Mouse (Mus musculus) gastrocnemius, postnatal 10 days (tissue): ENCODE measurements at regions not wholly inside any gene's neighbourhood (a gene's known extent, or its start where the extent isn't known, plus 50 kb on each side); places are given as distances from the start of the nearest gene placed in this dataset.

ENCODE experiments used
- DNase-seq: peaks from one replicate; pipeline ENCODE4 v3.0.0; 2021; ENCODE audit warnings: mixed read lengths

DNA sequence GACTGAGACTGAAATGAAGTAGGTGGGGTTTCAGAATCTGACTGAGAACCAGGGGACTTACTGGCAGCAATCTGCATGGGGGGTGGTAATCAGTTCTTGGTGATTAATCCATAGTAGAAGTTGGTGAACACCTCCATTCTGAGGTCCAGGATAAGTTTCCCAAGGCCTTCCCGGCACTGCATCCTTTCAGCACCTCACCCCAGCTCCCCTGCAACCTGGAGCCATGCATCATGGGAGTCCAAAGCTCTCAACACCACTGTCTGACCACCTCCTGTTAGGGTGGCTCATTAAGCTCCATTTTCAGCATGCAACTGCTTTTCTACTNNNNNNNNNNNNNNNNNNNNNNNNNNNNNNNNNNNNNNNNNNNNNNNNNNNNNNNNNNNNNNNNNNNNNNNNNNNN lies 157.0 kb downstream of the Cyp26b1 start:
- DNase-seq: no peak

GRCm38 (mm10) chr6:84434532-84434931 lies 159.2 kb downstream of the Cyp26b1 start:
- DNase-seq: peak; percentile 34

- no peak for DNase-seq
Observed at GRCm38 (mm10) chr6:84431622-84431955, 162.1 kb downstream of the Cyp26b1 start.

GRCm38 (mm10) chr6:84430925-84431621 lies 162.6 kb downstream of the Cyp26b1 start:
- DNase-seq: no peak

DNA sequence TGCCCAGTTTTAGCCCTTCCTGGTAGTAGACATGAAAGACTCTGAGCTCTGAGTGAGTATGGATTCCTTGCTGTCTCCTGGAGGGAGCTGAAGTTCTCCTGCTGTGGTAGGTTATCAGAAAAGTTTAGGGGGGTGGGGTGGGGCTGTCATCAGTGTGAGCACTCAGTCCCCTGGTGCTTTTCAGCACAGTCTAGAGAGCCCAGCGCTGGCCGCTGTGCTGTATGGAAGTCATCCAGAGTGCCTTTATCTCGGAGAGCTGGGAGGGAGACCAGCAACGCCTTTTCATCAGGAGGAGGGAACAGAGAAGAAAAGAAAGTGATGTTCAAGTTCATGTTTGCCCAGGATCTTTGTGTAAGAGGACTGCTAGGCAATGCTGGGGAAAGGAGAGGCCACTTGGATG lies 163.6 kb downstream of the Cyp26b1 start:
- no peak for DNase-seq

- peak; percentile 37 for DNase-seq
Observed at GRCm38 (mm10) chr6:84429247-84429646, 164.5 kb downstream of the Cyp26b1 start.

DNA sequence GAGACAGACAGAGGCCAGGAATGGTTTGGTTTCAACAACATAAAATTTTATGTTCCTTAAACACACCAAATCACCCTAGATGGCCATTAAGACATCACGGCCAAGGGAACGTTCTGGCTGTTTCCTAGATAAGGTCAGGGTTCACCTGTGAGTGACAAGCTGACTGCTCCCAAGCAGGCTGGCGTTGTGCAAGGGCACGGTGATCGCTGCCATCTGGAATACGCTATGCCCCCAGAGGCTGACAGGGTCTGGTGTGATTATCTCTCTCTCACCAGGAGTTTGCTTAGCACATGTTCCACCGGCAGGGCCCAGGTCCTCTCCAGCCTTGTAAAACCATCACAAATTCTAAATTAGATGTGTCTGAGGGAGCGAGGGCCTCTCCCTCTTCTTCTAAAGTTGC lies 167.0 kb downstream of the Cyp26b1 start:
- no peak for DNase-seq

- peak; percentile 42 for DNase-seq
Observed at GRCm38 (mm10) chr6:84425823-84426222, 167.9 kb downstream of the Cyp26b1 start.

GRCm38 (mm10) chr6:84422946-84423345 lies 170.8 kb downstream of the Cyp26b1 start:
- no peak for DNase-seq

DNA sequence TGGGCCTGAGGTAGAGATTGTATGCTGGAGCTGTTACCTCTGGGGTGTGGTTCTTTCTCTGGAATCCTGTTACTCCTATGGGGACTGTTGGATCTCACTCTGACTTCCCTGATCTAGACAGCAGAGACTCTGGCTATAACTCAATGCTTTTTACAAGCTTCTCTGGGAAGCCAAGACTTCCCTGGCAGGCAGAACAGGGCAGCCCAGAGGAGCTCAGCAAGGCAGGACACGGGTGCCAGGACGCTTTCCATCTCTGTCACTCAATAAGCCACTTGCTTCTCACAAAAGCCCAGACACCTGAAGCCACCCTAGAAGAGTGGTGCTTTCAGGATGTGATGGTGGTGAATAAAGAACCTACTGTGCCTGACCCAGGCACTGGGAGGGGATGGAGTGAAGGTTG lies 174.0 kb downstream of the Cyp26b1 start:
- no peak for DNase-seq

- no peak for DNase-seq
Observed at GRCm38 (mm10) chr6:84419281-84419680, 174.4 kb downstream of the Cyp26b1 start.

- no peak for DNase-seq
Observed at GRCm38 (mm10) chr6:84416992-84417636, 176.6 kb downstream of the Cyp26b1 start.

GRCm38 (mm10) chr6:84414400-84414799 lies 179.3 kb downstream of the Cyp26b1 start:
- DNase-seq: no peak

DNA sequence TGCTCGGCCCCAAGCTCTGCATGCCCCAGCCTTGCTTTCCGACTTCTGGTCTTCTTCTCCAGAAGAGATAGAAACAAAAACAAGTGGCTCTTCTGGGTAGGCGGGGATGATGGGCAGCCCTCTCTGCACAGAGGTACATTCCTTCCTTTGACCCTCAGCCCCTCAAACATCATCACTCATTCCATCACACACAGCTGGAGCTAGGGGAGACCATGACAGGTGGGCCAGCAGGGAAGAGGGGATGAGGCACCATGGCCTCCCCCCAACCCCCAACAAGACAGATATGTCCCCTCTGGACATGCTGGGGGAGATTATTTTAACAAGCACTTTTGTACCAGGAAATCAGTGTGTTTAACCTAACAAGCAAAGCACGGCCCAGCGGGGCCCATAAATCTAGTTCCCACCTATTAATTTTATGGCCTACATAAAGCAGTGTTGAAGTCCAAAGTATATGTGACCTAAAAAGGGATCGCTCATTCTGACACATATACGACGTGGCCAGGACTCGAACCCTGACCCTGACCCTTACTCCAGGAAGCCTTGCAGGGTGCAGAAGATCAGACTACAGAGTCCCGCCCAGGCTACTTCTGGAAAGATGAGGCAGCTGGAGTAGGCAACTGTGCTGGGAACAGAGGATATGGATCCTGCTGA lies 183.7 kb downstream of the Cyp26b1 start:
- no peak for DNase-seq

DNA sequence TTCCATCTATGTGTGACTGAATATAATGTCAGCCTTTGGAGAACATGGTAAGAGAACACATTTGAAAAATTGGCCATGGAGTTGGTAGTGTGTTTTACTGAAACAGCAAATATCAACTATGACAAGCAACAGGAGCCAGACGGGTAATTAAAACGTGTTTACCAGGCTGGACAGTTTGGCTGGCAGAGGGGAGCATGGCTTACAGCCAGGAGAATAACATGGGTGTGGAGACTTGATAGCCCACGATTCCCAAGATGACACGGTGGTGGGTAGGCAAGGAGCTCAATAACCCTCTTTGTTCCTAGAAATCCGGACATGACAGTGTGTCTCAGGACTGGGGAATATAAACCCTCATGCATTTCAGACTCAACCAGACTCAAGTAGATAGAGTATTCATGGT lies 185.2 kb downstream of the Cyp26b1 start:
- DNase-seq: no peak

DNA sequence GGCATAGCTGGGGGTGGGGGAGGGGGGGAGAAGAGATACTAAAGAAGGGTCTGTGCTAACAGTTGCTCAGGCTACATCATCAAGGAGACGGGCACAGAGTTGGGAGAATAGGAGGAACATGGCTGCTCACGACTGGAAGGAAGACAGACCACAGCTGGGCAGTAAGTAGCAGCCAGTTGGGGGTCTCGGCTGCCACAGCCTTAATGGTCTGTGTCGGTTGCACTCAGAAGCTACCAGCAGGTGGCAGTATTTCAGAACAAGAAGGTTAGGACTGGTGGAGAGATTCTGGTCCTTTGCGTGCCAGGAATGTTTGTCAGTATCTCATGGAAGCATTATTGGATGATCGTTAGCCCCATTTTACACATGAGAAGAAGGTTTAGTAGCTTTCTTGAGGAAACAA lies 185.9 kb downstream of the Cyp26b1 start:
- peak; percentile 70 for DNase-seq

DNA sequence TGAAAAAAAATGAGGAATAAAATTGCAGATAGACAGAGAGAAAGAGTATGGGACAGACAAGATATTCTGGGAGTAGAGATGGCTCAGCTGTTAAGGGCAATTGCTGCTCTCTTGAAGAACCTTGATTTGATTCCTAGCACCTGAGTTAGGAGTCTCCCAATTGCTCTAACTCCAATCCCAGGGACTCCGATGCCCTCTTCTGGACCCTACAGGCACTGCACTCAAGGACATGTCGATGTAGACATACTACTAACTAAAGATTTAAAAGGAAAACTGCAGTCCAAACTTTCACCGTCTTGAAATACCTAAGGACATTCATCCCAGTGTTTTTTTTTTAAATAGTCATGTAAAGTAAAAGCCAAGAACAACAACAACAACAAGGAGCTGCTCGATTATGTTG lies 189.0 kb downstream of the Cyp26b1 start:
- no peak for DNase-seq

DNA sequence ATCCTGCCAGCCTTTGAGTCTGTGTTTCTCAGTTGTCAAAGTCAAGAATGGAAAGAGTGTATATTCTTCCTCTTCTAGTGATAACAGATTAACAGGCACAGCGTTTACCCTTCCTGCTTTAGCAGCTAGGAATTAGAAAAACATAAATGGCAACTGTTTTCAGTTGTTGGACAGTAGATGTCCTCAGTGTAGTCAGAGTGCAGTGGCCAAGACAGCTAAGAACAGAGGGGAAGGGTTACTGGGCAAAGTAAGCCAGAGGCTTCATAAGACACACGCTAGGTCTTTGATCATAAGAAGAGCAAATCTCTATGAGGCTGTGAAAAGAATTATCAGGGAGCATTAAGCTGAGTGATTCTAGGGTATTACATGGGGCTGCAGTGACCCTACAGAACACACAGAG lies 191.3 kb downstream of the Cyp26b1 start:
- DNase-seq: no peak

DNA sequence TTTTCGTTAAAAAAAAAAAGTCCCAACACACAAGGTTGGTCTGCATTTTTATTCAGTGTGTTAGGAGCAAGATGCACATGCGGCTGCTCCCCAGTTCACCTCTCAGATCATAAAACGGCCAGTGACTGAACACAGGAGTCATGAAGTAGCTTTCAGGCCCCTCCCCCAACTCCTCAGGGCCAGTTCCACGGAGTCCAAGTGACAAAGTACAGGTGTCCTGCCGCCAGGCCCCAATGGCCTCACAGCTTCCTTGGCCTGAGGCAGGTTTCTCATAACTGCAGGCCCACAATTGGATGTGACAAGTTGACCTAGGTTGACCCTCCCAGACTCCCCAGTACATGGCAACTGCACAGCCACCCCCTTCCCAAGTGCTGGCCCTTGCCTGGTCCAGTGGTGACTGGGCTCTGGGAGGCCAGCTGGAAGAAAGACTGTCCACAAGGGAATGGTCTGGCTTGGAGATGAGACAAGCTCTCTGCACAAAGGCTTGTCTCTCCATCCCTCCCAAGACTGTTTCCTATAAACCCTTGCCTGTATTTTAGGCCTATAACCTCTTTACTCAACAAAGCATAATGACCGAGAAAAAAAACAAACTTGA lies 199.1 kb downstream of the Cyp26b1 start:
- no peak for DNase-seq

- no peak for DNase-seq
Observed at GRCm38 (mm10) chr6:84393519-84394231, 200.0 kb downstream of the Cyp26b1 start.

DNA sequence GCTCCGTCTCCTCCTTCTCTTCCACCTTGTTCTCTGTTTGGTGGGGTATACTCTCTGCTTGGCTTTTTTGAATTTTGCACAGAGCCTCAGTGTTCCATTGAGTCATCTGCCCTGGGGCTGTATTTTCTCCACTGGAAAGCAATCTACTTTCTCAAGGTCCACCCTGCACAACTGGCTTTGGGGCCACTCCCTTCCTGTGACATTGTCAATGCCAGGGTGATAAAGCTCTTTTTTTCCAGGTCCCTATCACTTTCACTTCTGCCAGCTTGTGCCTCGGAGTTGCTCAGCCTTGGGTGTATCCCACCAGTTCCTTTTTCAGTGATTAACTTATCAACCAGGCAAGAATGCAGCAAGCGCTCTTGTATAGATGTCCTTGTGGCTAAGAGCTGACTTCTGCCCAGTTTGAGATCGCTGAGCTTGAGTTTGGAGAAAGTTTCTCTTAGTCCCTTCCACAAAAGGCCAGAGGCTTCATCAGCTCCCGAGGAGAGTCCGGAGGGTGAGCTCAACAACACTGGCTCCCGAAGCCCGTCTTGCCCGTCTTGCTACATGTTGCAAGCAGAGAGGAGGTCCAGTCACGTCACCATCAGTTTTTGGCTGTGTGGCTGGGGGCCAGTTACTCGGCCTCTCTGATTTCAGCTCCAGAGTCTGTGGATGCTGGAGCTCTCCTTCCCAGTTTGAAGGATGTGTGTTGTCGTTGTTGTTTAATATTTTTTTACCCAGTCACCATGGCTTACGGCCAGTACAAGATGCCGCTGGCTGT lies 200.8 kb downstream of the Cyp26b1 start:
- DNase-seq: no peak

- no peak for DNase-seq
Observed at GRCm38 (mm10) chr6:84391016-84391415, 202.7 kb downstream of the Cyp26b1 start.
